Mouse (Mus musculus) intestine, embryonic 15.5 days (tissue): ENCODE measurements around the gene Rab3il1. TPM values are rescaled to one million over a fixed set of nuclear protein-coding genes. Genes with fewer than 3 reads are reported as not detected.

ENCODE experiments used
- ATAC-seq: fragments of 200-750 bp; cut with Nextera tagmentation; 2 replicates; pipeline ENCODE4 v1.8.0; 2017; ENCODE audit warnings: moderate TSS enrichment, moderate library complexity
- H3K27ac ChIP-seq: fragments of 300-500 bp; sonication (generic); 2 replicates; pipeline ENCODE4 v1.5.1; 2015; ENCODE audit warnings: mild to moderate bottlenecking, inconsistent platforms
- H3K27me3 ChIP-seq: fragments of 300-500 bp; sonication (generic); replicated peaks from 2 replicates; pipeline ENCODE4 v1.6.1; 2015; ENCODE audit warnings: inconsistent platforms
- H3K36me3 ChIP-seq: fragments of 300-500 bp; sonication (generic); 2 replicates; pipeline ENCODE4 v1.6.1; 2015; ENCODE audit warnings: inconsistent platforms
- H3K4me1 ChIP-seq: fragments of 300-500 bp; sonication (generic); replicated peaks from 2 replicates; pipeline ENCODE4 v1.6.1; 2015; ENCODE audit warnings: inconsistent platforms
- H3K4me2 ChIP-seq: fragments of 300-500 bp; sonication (generic); replicated peaks from 2 replicates; pipeline ENCODE4 v1.6.1; 2015; ENCODE audit warnings: mild to moderate bottlenecking, inconsistent platforms
- H3K4me3 ChIP-seq: fragments of 300-500 bp; sonication (generic); replicated peaks from 2 replicates; pipeline ENCODE4 v1.5.1; 2015; ENCODE audit warnings: inconsistent platforms
- H3K9ac ChIP-seq: fragments of 300-500 bp; sonication (generic); 2 replicates; pipeline ENCODE4 v1.6.1; 2015; ENCODE audit warnings: inconsistent platforms
- H3K9me3 ChIP-seq: fragments of 300-500 bp; sonication (generic); 2 replicates; pipeline ENCODE4 v1.6.1; 2016; ENCODE audit warnings: inconsistent platforms
- WGBS: fragments of 180-500 bp; shearing (Covaris S2); methylation state at CpG from one replicate; pipeline ENCODE4 v1.1.7; 2015; 5-methylcytosine and 5-hydroxymethylcytosine counted together
- polyA plus RNA-seq: library from polyadenylated mRNA; unstranded; fragments of >200 nt; fragmentation: Nextera tagmentation; extraction: Ambion mirVana; gene quantifications from 2 replicates; pipeline ENCODE4 v1.2.1, GENCODE M21; 2015

Rab3il1 gene
- polyA plus RNA-seq, 1 experiment from 2014 or later, result 34.7 TPM

- ATAC-seq, result no peak
- Histone ChIP-seq H3K36me3 (0 out of 2 replicates have a peak, but pooled peaks cover 4% of the 10 kb centered on the region), H3K27ac (no peak overlapping the region), H3K9me3 (no peaks in the 10 kb centered on the region), H3K4me2 (no peak overlapping the region), H3K27me3 (no peaks in the 10 kb centered on the region), H3K9ac (no peak overlapping the region), H3K4me1 (peaks cover 24% of the 10 kb centered on the region), H3K4me3 (no peak overlapping the region)
- 91% methylated on average over 4 of the region's 4 CpGs for WGBS
These were observed 51.2 kb downstream of the Rab3il1 start for GRCm38 (mm10) chr19:10052698-10053097.

GRCm38 (mm10) chr19:10053692-10054260 is 52.3 kb downstream of the Rab3il1 start:
- no peaks in the 10 kb centered on the region for H3K27me3 ChIP-seq
- peaks cover 28% of the 10 kb centered on the region for H3K4me1 ChIP-seq
- WGBS, result 93% methylated on average over 10 of the region's 10 CpGs
- no peak for ATAC-seq
- H3K27ac ChIP-seq, result no peak overlapping the region
- H3K36me3 ChIP-seq, result 0 out of 2 replicates have a peak, but pooled peaks cover 4% of the 10 kb centered on the region
- H3K9ac ChIP-seq, result no peak overlapping the region
- H3K4me2 ChIP-seq, result no peak overlapping the region
- H3K9me3 ChIP-seq, result no peaks in the 10 kb centered on the region
- no peak overlapping the region for H3K4me3 ChIP-seq

DNA sequence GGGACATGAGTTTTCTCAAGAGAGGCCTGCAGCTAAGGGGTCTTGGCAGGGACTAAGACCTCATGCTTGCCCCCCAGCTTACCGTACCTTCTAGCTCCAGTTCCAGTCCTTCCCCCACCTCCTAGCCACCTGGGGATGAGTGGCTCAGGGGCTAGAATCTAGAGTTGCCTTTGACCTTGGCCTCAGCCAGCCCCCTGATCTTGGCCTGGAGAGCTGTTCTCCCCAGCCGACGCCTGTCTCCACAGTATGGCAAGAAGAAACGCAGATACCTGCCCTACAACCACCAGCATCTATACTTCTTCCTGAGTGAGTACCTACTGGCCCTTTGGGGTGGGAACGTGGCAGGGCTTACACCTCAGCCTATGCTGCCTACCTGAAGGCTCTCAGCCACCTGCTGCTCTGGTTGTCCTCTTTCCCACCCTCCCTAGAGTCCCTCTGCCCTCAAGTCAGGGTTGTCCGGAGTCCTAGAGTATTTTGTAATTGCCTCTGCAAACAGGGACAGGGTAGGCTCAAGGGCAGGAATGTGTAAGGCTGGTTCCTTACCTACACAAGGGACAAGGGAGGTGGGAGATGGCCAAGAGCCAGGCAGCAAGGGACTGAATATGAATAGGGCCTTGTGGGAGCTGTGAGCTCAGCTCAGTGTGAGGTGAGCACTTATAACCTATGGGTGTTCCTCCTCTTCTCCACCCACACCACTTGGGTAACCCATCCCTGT is 53.0 kb downstream of the Rab3il1 start:
- Histone ChIP-seq H3K9me3 (no peaks in the 10 kb centered on the region), H3K4me2 (no peak overlapping the region), H3K27me3 (no peaks in the 10 kb centered on the region), H3K4me3 (no peak overlapping the region), H3K27ac (no peak overlapping the region), H3K36me3 (0 out of 2 replicates have a peak, but pooled peaks cover 4% of the 10 kb centered on the region), H3K9ac (no peak overlapping the region), H3K4me1 (peaks cover 26% of the 10 kb centered on the region)
- 80% methylated on average over 6 of the region's 6 CpGs for WGBS
- ATAC-seq, result no peak

GRCm38 (mm10) chr19:10055261-10055660 is 53.8 kb downstream of the Rab3il1 start:
- Histone ChIP-seq H3K9me3 (no peaks in the 10 kb centered on the region), H3K4me1 (peaks cover 20% of the 10 kb centered on the region), H3K27me3 (no peaks in the 10 kb centered on the region), H3K9ac (no peak overlapping the region), H3K36me3 (0 out of 2 replicates have a peak, but pooled peaks cover 4% of the 10 kb centered on the region), H3K4me2 (no peak overlapping the region), H3K27ac (no peak overlapping the region), H3K4me3 (no peak overlapping the region)
- no peak for ATAC-seq
- 79% methylated on average over 3 of the region's 3 CpGs for WGBS

GRCm38 (mm10) chr19:10055783-10056660 is 54.6 kb downstream of the Rab3il1 start:
- H3K36me3 ChIP-seq, result 0 out of 2 replicates have a peak, but pooled peaks cover 5% of the 10 kb centered on the region
- ATAC-seq, result no peak
- H3K9me3 ChIP-seq, result no peaks in the 10 kb centered on the region
- 83% methylated on average over 22 of the region's 22 CpGs for WGBS
- H3K4me3 ChIP-seq, result no peak overlapping the region
- no peak overlapping the region for H3K27ac ChIP-seq
- H3K27me3 ChIP-seq, result no peaks in the 10 kb centered on the region
- peaks cover 24% of the 10 kb centered on the region for H3K4me1 ChIP-seq
- H3K4me2 ChIP-seq, result no peak overlapping the region
- no peak overlapping the region for H3K9ac ChIP-seq

- no peak overlapping the region for H3K4me3 ChIP-seq
- H3K4me1 ChIP-seq, result peaks cover 27% of the 10 kb centered on the region
- H3K27ac ChIP-seq, result no peak overlapping the region
- 78% methylated on average over 3 of the region's 3 CpGs for WGBS
- no peak overlapping the region for H3K4me2 ChIP-seq
- H3K27me3 ChIP-seq, result no peaks in the 10 kb centered on the region
- H3K9ac ChIP-seq, result no peak overlapping the region
- H3K36me3 ChIP-seq, result peaks cover 11% of the 10 kb centered on the region; the same call in 1 of the 2 replicates
- no peaks in the 10 kb centered on the region for H3K9me3 ChIP-seq
- no peak for ATAC-seq
These were observed 55.2 kb downstream of the Rab3il1 start for GRCm38 (mm10) chr19:10056686-10057085.

DNA sequence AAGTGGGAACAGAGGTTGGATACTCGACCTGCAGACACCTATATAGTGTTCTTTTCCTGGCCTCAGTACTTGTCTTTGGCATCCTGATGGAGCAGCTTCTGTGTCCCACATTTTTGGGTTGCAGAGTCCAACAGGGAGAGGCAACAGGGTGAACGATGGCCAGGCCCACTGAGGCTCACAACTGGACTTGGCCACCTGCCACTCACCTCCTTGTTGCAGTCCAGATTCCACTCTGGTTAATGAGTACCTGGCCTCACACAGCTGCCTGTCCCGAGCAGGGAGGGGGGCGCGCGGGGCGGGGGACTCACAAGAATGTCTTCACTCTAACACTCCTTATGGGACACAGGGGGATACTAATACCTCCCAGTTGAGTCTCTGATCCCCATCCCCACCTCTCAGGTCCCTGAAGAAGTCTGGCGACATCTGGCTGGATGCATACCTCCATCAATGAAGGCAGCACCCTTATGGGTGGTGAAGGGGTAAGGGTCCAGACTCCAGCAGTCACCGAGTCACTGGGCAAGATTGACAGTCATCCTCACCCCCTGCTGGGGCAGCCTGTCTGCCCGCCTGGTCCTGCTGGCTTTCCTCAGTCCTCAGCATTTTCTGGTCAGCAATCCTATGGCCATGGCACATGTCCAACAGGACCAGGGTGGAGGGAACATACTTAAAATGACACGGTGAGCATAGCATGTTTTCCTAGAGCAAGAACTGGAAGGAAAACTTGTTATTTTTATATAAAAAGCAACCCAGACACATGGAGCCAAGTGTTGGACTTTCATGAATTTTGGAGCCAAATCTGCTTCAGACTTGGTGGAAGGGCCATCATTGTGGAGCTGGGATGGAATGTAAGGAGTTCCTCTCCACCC is 56.2 kb downstream of the Rab3il1 start:
- Histone ChIP-seq H3K36me3 (peaks cover 20% of the 10 kb centered on the region; the same call in 1 of the 2 replicates), H3K4me2 (peak overlapping the region; percentile 32), H3K9me3 (no peaks in the 10 kb centered on the region), H3K4me3 (no peak overlapping the region), H3K9ac (no peak overlapping the region), H3K27ac (peak overlapping the region; percentile 42; the same call in 1 of the 2 replicates), H3K27me3 (no peaks in the 10 kb centered on the region), H3K4me1 (peaks cover 27% of the 10 kb centered on the region)
- WGBS, result 48% methylated on average over 11 of the region's 11 CpGs
- ATAC-seq, result peak; percentile 55

- no peaks in the 10 kb centered on the region for H3K9me3 ChIP-seq
- no peaks in the 10 kb centered on the region for H3K27me3 ChIP-seq
- no peak overlapping the region for H3K27ac ChIP-seq
- no peak overlapping the region for H3K4me2 ChIP-seq
- peaks cover 27% of the 10 kb centered on the region for H3K4me1 ChIP-seq
- no peak overlapping the region for H3K4me3 ChIP-seq
- peaks cover 24% of the 10 kb centered on the region; the same call in 1 of the 2 replicates for H3K36me3 ChIP-seq
- ATAC-seq, result no peak
- WGBS, result 74% methylated on average over 1 of the region's 1 CpGs
- no peak overlapping the region for H3K9ac ChIP-seq
These were observed 56.9 kb downstream of the Rab3il1 start for GRCm38 (mm10) chr19:10058352-10058825.

GRCm38 (mm10) chr19:10058876-10059427 is 57.5 kb downstream of the Rab3il1 start:
- no peak overlapping the region for H3K9ac ChIP-seq
- no peak overlapping the region for H3K27ac ChIP-seq
- no peak overlapping the region for H3K4me2 ChIP-seq
- no peaks in the 10 kb centered on the region for H3K27me3 ChIP-seq
- H3K4me3 ChIP-seq, result no peak overlapping the region
- H3K4me1 ChIP-seq, result peaks cover 30% of the 10 kb centered on the region
- no peaks in the 10 kb centered on the region for H3K9me3 ChIP-seq
- peaks cover 30% of the 10 kb centered on the region; the same call in 1 of the 2 replicates for H3K36me3 ChIP-seq
- no peak for ATAC-seq
- 60% methylated on average over 9 of the region's 9 CpGs for WGBS

GRCm38 (mm10) chr19:10059911-10060567 is 58.6 kb downstream of the Rab3il1 start:
- ATAC-seq, result peak; percentile 85
- Histone ChIP-seq H3K4me1 (peaks cover 30% of the 10 kb centered on the region), H3K27me3 (no peaks in the 10 kb centered on the region), H3K27ac (peak overlapping the region; percentile 79), H3K36me3 (peaks cover 37% of the 10 kb centered on the region; the same call in 1 of the 2 replicates), H3K9ac (no peak overlapping the region), H3K4me2 (peak overlapping the region; percentile 22; the same call in 1 of the 2 replicates), H3K9me3 (no peaks in the 10 kb centered on the region), H3K4me3 (no peak overlapping the region)
- 27% methylated on average over 10 of the region's 10 CpGs for WGBS
